Mouse (Mus musculus): ENCODE results near the gene Kcnh6.
"Not testable (repeated sequence)": the region's sequence is repeated elsewhere in the genome, so short reads cannot be mapped to it uniquely, and the experiment has no call there.

Gene Kcnh6

DNA sequence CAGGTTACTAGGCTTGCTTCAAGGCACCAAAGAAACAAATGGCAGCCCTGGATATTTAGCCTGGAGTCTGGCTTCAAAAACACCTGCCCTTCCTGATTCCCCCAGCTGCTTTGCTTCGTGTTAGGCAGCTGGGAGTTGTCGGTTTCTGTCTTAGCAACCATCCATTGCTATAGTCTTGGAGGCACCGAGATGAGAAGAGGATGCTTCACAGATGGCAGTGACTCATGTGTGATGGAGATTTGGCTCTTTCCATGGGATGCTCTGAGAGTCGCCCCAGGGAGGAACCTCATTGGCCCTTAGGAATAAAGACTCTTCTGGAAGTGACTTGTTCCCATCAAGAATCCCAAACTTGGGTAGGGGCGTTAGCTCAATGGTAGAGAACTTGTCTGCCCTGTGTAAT lies 8.5 kb downstream of the Kcnh6 start:
- DNase-seq = no peak

DNA sequence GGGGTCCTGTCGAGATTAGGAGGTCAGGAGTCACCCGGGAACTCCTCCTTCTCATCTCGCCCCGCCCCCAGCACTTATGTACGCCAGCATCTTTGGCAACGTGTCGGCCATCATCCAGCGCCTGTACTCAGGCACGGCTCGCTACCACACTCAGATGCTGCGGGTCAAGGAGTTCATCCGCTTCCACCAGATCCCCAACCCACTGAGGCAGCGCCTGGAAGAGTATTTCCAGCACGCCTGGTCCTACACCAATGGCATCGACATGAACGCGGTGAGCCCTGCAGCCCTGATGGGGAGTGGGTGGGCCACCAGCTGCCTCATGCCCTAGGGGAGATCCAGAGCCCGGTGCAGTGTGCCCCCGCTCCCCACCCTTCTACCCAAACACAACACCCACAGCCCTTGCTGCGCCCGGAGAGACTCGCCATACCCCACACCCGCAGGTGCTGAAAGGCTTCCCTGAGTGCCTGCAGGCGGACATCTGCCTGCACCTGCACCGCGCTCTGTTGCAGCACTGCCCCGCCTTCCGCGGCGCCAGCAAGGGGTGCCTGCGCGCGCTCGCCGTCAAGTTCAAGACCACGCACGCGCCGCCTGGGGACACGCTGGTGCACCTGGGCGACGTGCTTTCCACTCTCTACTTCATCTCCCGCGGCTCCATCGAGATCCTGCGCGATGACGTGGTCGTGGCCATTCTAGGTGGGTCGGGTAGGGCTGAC lies 12.3 kb downstream of the Kcnh6 start:
- peak; percentile 26 to 32 for DNase-seq

DNA sequence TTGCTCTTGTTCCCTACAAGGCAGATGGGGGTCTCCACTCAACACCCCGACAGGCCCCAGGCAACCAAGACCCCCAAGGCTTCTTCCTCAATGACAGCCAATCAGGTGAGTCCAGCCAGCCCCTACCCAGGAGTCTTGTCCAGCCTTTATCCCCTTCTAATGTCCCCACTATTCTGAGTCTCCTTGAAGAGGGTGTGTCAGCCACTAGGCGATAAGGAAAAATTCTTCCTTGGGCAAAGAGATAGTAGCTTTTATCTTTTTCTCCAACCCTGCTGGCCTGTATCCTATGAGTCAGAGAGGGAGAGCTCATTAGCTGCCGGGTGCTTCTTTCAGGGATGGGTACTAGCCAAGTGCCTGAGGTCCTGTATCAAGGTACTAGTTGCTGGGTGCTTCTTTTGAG lies 17.9 kb downstream of the Kcnh6 start:
- DNase-seq = no peak

- peak; percentile 72 to 79 for DNase-seq
Observed at GRCm38 (mm10) chr11:106026465-106027151, 18.7 kb downstream of the Kcnh6 start.

DNA sequence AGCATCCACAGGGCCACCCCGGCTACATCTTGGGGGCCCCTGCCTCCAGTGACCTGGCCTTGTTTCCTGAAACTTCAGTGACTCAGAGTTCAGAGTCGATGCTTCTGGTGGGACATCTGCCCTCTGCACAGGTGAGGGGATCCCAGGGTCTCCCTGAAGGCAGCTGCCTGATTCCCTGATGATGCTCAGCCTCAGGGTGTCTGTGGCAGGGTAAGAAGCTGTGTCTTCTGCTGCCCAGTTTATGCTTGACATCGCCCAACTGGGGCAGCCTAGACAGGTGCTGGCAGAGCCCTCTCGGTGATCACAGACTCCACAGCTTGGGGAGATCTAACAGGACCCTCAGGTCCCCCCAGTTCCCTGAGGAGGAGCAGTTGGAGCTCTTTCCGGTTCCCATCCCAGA lies 19.7 kb downstream of the Kcnh6 start:
- DNase-seq = no peak

- not testable (repeated sequence) for DNase-seq
Observed at GRCm38 (mm10) chr11:106032074-106032473, 24.1 kb downstream of the Kcnh6 start.

DNA sequence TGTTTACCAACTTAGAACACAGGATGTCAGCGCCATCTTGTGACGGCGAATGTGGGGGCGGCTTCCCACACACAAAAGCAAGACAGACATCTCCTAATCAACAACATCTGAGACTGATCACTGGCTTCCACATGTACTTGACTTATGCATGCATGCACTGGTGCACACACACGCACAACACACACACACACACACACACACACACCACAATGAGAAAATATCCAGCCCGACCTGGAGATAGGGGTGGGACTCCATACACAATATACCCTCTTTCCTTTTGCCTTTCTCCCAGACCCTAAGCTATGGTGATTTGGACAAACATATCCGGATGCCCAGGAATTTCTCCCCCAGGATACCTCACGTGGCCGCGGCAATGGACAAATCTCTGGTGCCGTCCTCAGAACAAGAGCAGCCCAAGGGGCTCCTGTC lies 25.6 kb downstream of the Kcnh6 start:
- peak in 1 of 2 experiments; percentile 36 for DNase-seq

DNA sequence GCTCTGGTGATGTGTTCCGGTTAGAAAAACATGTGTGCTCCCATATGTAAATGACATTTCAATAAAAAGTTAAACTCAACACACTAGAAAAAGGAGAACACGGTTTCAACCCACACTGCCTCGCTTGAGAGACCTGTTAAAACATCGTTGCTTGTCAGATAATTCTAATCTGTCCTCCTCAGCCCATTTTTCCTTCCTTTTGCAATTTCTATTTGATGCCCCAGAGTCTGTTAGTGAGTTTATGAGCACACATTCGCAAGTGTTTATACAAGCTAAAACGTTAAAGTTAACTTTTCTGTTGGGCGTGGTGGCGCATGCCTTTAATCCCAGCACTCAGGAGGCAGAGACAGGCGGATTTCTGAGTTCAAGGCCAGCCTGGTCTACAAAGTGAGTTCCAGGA lies 27.1 kb downstream of the Kcnh6 start:
- no peak for DNase-seq

GRCm38 (mm10) chr11:106036548-106037417 lies 28.9 kb downstream of the Kcnh6 start, which contains the start of gene Dcaf7:
Gene Dcaf7 (plus strand): TSS chr11:106036872.
- peak; percentile 96 to 100 for DNase-seq

DNA sequence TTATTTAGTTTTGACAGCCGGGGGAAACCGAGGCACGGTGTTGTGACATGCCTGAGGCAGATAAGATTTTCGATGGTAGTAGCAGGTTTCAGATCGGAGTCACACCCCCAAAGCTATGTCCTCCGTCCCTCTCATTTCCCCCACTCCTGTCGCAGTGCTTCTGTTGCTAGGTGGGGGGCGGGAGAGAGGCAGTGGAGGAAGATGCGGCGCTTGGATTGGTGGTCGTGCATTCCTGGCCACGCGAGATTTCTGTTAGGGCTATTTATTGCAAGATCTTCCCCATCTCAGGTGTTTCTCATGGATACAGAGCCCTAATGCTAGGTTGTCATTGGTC lies 29.5 kb downstream of the Kcnh6 start:
- peak; percentile 40 to 58 for DNase-seq

- DNase-seq = no peak
Observed at GRCm38 (mm10) chr11:106044349-106044748, 36.4 kb downstream of the Kcnh6 start.

DNA sequence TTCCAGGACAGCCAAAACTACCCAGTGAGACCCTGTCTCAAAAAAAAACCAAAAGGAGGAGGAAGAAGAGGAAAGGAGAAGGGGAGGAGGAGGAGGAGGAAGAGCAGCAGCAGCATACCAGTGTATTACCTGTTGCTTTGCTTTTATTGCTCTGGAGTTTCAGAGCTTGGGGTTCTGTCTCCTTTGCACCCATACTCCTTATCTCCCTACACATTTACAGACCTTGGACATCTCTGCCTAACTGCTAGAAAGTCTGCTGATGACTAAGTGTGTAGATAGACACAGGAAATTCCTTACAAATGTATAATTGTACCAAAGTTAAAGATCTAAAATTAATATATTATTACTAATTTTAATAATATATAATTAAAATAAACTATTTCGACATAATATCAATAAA lies 37.3 kb downstream of the Kcnh6 start:
- no peak for DNase-seq

DNA sequence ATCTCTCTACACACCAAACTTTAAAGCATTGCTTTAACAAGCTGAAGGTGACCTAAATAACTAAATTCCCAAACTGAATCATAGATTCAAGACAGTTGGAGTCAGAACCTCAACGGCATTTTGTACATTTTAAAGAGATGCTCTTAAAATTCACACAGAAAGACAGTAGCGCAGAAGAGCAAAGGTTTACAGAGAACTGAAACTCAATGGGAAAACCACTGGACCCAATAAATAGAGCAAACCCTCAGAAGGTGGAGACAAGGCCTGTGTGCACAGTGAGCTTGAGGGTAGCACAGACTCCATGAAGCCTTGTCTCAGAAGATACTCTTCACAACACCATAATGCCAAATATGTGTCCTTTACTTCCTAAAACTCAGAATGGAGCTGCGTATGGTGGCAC lies 37.9 kb downstream of the Kcnh6 start:
- DNase-seq = no peak

DNA sequence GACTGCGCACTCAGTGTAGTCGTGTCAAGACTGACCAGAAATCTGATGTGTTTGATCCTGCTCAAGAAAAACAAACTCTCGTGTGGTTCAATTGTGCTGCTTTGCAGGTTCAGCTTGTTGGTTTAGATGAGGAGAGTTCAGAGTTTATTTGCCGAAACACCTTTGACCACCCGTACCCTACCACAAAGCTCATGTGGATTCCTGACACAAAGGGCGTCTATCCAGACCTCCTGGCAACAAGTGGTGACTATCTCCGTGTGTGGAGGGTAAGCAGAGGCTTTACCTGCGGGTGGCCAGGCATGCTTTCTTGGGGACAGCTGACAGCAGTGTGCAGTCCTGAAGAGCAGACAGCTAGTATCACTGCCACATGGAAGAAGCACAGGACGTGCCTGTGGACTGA lies 38.7 kb downstream of the Kcnh6 start:
- no peak for DNase-seq

- DNase-seq = no peak
Observed at GRCm38 (mm10) chr11:106053921-106054320, 46.0 kb downstream of the Kcnh6 start.

DNA sequence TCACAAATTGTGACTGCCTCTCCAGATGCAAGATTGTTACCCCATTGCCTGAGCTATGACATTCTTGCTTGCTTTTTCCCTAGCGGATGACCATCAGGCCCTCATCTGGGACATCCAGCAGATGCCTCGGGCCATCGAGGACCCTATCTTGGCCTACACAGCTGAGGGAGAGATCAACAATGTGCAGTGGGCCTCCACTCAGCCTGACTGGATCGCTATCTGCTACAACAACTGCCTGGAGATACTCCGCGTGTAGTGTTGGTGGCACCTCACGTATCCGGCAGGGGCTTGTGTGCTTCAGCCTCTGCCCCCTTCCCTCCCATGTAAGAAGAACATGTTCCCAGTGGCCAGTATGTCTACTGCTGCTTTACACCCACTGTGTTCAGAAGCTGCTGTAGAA lies 46.7 kb downstream of the Kcnh6 start:
- DNase-seq = no peak

DNA sequence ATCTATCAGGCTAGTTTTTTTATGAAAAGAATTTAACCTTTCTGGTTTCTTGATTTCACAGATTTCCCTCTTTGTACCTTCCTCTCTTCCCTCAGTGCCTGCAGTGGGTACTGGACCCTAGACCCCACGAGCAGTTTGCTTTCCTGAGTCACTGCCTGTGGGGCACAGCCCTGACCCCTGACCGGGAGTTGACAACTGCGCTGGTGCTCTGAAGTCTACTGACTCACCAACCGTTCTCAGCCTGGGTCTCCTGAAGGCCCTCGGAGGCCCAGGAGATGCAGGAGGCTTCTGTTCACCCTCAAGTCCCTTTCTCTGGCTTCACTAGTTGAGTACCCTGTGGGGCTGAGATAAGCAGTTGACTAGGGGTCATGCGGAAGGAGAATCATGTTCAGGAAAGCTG lies 47.4 kb downstream of the Kcnh6 start:
- DNase-seq = no peak

GRCm38 (mm10) chr11:106056819-106057491 lies 49.0 kb downstream of the Kcnh6 start:
- no peak for DNase-seq

DNA sequence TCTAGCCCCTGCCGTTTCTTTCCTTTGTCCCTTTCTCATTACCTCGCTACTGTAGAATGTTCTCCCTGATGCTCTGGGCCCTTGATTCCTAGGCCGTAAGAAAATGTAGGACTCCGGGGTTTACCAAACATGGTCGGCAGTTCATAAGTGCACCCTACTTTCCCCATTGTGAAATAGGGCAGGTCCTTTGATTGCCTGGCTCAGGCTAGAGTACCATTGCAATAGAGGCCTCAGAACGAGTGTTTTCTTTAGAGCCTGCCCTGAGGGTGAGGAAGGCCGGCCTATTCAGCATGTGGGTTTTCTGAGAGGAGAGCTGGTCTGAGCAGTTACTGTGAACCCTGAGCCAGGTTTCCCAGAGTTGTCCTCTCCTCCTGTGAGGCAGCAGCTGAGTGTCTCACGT lies 50.1 kb downstream of the Kcnh6 start:
- no peak for DNase-seq

DNA sequence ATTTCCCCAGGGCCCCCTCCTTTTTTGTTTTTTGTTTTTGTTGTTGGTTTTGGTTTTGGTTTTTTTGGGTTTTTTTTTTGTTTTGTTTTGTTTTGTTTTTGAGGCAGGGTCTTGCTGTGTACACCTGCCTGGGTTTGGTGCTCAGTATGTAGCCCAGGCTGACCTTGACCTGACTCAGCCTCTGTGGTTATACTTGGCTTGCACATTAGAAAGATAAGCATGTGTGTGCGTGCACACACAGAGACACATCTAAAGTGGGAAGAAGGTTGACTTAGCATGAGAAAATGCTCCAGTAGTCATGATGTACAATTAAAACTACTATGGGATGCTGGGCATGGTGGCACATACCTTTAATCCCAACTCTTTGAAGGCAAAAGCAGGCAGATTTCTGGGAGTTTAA lies 52.6 kb downstream of the Kcnh6 start:
- DNase-seq = no peak

DNA sequence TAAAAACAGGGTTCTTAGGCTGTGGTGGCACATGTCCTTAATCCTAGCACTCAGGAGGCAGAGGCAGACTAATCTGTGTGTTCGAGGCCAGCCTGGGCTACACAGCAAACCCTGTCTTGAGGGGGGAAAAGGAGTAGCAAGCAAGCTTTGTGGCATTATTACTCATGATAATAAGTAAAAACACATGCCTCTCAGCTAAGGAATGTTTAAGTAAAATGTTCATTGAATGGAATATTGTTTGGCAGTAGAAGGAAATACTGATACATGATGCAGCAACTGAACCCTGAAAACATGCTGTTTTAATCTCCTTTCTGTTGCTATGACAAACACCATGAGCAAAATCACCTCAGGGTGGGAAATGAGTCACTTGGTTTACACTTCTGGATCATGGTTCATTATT lies 53.4 kb downstream of the Kcnh6 start:
- no peak for DNase-seq

GRCm38 (mm10) chr11:106063756-106064155 lies 55.8 kb downstream of the Kcnh6 start:
- no peak for DNase-seq
